Mouse (Mus musculus) heart, embryonic 13.5 days (tissue): Measurements from ENCODE around the gene Znhit1. TPM values are rescaled to one million over a fixed set of nuclear protein-coding genes. Genes with fewer than 3 reads are reported as not detected.

Experiments used
- ATAC-seq: fragments of 200-750 bp; cut with Nextera tagmentation; 2 replicates; pipeline ENCODE4 v1.8.0; 2017; ENCODE audit warnings: moderate TSS enrichment; ENCODE audit not compliant: insufficient number of reproducible peaks, low FRiP score, low TSS enrichment; ENCODE audit errors: extremely low read depth
- H3K27ac ChIP-seq: fragments of 300-500 bp; sonication (generic); replicated peaks from 2 replicates; pipeline ENCODE4 v1.5.1; 2015; ENCODE audit warnings: moderate library complexity, mild to moderate bottlenecking, inconsistent platforms
- H3K27me3 ChIP-seq: fragments of 300-500 bp; sonication (generic); replicated peaks from 2 replicates; pipeline ENCODE4 v1.6.1; 2015; ENCODE audit warnings: mild to moderate bottlenecking, inconsistent platforms
- H3K36me3 ChIP-seq: fragments of 300-500 bp; sonication (generic); 2 replicates; pipeline ENCODE4 v1.6.1; 2015; ENCODE audit warnings: mild to moderate bottlenecking, inconsistent platforms
- H3K4me1 ChIP-seq: fragments of 300-500 bp; sonication (generic); 2 replicates; pipeline ENCODE4 v1.6.1; 2015; ENCODE audit warnings: inconsistent platforms
- H3K4me2 ChIP-seq: fragments of 300-500 bp; sonication (generic); 2 replicates; pipeline ENCODE4 v1.6.1; 2015; ENCODE audit warnings: inconsistent platforms, mild to moderate bottlenecking, moderate library complexity
- H3K4me3 ChIP-seq: fragments of 300-500 bp; sonication (generic); 2 replicates; pipeline ENCODE4 v1.5.1; 2015; ENCODE audit warnings: moderate library complexity, mild to moderate bottlenecking, inconsistent platforms
- H3K9ac ChIP-seq: fragments of 300-500 bp; sonication (generic); 2 replicates; pipeline ENCODE4 v1.6.1; 2015; ENCODE audit warnings: inconsistent platforms, mild to moderate bottlenecking, moderate library complexity
- H3K9me3 ChIP-seq: fragments of 300-500 bp; sonication (generic); 2 replicates; pipeline ENCODE4 v1.6.1; 2016; ENCODE audit warnings: inconsistent platforms
- WGBS: fragments of 180-500 bp; shearing (Covaris S2); methylation state at CpG from one replicate; pipeline ENCODE4 v1.1.7; 2015; ENCODE audit warnings: mixed read lengths; 5-methylcytosine and 5-hydroxymethylcytosine counted together
- polyA plus RNA-seq: library from polyadenylated mRNA; unstranded; fragments of >200 nt; fragmentation: Nextera tagmentation; extraction: Ambion mirVana; gene quantifications from 2 replicates; pipeline ENCODE4 v1.2.1, GENCODE M21; 2015

Znhit1 gene
- polyA plus RNA-seq, 1 experiment from 2014 or later: 79.8 TPM

GRCm38 (mm10) chr5:136962966-136963540 lies 24.8 kb downstream of the Znhit1 start:
- peaks cover 53% of the 10 kb centered on the region for H3K4me1 ChIP-seq
- H3K9ac ChIP-seq: peak overlapping the region; percentile 93
- H3K36me3 ChIP-seq: peaks cover 37% of the 10 kb centered on the region
- H3K9me3 ChIP-seq: no peaks in the 10 kb centered on the region
- H3K27ac ChIP-seq: peak overlapping the region; percentile 85
- H3K4me3 ChIP-seq: peak overlapping the region; percentile 78
- H3K27me3 ChIP-seq: no peaks in the 10 kb centered on the region
- no peak for ATAC-seq
- H3K4me2 ChIP-seq: peak overlapping the region; percentile 91
- WGBS: 71% methylated on average over 8 of the region's 8 CpGs

DNA sequence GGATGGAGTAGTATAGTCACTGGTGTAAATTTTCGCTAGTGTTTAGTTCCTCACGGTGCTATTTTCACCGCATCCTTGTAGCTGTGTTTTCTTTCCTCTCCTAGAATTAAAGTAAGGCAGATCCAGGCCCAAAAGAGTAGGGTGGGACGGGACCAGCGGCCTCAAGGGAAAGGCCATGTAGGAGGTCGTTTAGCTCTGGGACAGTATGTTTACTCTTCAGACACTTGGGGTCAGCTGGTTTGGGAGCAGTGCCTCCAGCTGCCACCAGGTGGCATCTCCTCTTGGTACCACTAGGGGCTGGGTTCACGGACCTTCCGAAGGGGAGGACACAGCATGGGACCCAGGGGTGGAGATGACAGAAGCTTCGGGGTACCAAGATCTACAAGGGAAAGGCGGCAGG lies 25.3 kb downstream of the Znhit1 start:
- Histone ChIP-seq H3K9me3 (no peaks in the 10 kb centered on the region), H3K27me3 (no peaks in the 10 kb centered on the region), H3K4me3 (peak overlapping the region; percentile 78), H3K36me3 (peaks cover 40% of the 10 kb centered on the region), H3K9ac (peak overlapping the region; percentile 93), H3K27ac (peak overlapping the region; percentile 85), H3K4me1 (peaks cover 51% of the 10 kb centered on the region), H3K4me2 (peak overlapping the region; percentile 91)
- peak; percentile 62; the same call in 1 of the 2 replicates for ATAC-seq
- 1% methylated on average over 10 of the region's 10 CpGs for WGBS

DNA sequence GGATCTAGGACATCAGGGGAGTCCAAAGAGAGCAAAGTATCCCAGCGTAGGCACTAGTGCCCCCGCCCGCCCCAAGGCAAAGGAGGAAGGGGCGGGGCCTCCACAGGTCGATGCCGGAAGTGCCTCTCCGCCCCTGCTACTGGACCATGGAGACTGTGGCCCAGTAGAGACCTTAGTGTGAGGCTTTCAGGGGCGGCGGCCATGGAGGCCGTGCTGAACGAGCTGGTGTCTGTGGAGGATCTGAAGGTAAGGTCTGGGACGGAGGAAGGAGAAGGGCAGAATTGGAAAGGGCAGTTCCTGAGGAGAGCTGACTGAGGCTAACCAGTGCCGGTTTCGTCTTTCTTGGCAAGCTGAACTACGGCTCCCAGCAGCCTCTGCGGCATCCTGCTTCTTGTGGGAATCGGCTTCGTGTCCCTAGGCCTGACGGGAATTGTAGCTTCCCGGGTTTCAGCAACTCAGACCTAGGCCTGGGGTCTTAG lies 25.8 kb downstream of the Znhit1 start:
- Histone ChIP-seq H3K4me3 (peak overlapping the region; percentile 78), H3K9me3 (no peaks in the 10 kb centered on the region), H3K4me1 (peaks cover 47% of the 10 kb centered on the region), H3K27me3 (no peaks in the 10 kb centered on the region), H3K36me3 (peaks cover 43% of the 10 kb centered on the region), H3K27ac (peak overlapping the region; percentile 85), H3K4me2 (peak overlapping the region; percentile 91), H3K9ac (peak overlapping the region; percentile 93)
- 0% methylated on average over 20 of the region's 20 CpGs for WGBS
- ATAC-seq: peak; percentile 84

DNA sequence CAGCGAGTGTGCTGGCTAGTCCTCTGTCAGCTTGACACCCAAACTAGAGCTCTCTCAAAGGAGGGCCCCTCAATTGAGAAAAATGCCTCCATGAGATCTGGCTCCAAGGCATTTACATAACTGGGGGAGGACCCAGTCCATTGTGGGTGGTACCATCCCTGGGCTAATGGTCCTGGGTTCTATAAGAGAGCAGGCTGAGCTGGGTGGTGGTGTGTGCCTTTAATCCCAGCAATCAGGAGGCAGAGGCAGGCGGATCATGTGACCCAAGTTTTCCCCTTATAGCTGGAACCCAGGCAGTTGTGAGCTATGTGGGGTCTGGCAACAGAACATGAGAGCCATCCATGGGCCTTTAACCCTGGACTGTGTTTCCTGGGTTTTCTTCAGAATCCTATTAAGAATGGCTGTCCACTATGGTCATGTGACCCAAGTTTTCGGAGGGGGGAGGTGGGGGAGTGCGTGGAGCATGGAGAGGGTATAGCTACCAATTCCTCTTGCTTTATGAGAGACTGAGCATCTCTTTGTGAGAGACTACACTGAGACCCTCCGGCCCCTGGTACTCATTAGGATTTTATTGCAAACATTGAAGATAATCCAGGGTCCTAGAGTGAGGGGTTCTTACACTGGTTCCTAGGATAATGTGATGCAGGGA lies 26.4 kb downstream of the Znhit1 start:
- H3K9me3 ChIP-seq: no peaks in the 10 kb centered on the region
- peak overlapping the region; percentile 91 for H3K4me2 ChIP-seq
- peak overlapping the region; percentile 78 for H3K4me3 ChIP-seq
- H3K9ac ChIP-seq: peak overlapping the region; percentile 93
- WGBS: 21% methylated on average over 5 of the region's 5 CpGs
- peaks cover 41% of the 10 kb centered on the region for H3K4me1 ChIP-seq
- no peaks in the 10 kb centered on the region for H3K27me3 ChIP-seq
- H3K27ac ChIP-seq: peak overlapping the region; percentile 85
- ATAC-seq: no peak
- H3K36me3 ChIP-seq: peaks cover 42% of the 10 kb centered on the region

- 87% methylated on average over 6 of the region's 6 CpGs for WGBS
- no peak for ATAC-seq
- Histone ChIP-seq H3K4me3 (no peak overlapping the region), H3K36me3 (peaks cover 28% of the 10 kb centered on the region), H3K27ac (no peak overlapping the region), H3K9me3 (no peaks in the 10 kb centered on the region), H3K4me2 (no peak overlapping the region), H3K9ac (no peak overlapping the region), H3K27me3 (no peaks in the 10 kb centered on the region), H3K4me1 (peaks cover 27% of the 10 kb centered on the region)
Measured at GRCm38 (mm10) chr5:136960053-136960452, 27.8 kb downstream of the Znhit1 start.

DNA sequence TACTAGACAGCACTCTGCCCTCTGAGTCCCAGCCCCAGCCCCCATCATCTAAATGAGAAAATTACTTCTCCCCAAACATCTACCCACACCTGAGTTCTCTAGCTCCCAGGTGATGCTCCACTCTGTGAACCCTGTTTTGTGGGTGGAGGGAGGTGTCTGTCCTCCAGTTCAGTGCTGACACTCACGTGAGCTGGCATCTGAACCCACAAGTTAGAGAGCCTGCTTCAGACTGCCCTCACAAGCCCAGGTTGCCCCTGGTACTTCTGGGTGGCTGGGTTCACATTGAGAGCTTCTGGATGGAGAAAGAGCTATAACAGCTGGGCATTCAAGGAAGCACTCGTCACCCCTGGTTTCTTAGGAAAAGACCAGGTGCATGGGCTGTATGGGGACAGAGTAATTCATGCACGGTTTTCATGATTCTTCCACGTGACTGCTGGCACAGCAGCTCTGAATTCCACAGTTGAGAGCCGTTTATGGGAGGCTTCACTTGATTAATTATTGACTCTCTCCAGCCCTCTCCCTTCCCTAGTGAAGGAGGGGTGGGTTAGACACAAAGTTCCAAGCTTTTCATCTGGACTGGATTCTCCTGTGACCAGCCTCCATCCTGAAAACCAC lies 28.7 kb downstream of the Znhit1 start:
- Histone ChIP-seq H3K9ac (no peak overlapping the region), H3K4me2 (no peak overlapping the region), H3K4me1 (peaks cover 25% of the 10 kb centered on the region), H3K4me3 (no peak overlapping the region), H3K27ac (no peak overlapping the region), H3K27me3 (no peaks in the 10 kb centered on the region), H3K36me3 (peaks cover 19% of the 10 kb centered on the region), H3K9me3 (no peaks in the 10 kb centered on the region)
- WGBS: 71% methylated on average over 5 of the region's 5 CpGs
- ATAC-seq: no peak

- Histone ChIP-seq H3K4me1 (peaks cover 23% of the 10 kb centered on the region), H3K27me3 (no peaks in the 10 kb centered on the region)
- no peak for ATAC-seq
Measured at GRCm38 (mm10) chr5:136957250-136957649, 30.6 kb downstream of the Znhit1 start.

GRCm38 (mm10) chr5:136955622-136956021 lies 32.2 kb downstream of the Znhit1 start:
- H3K27me3 ChIP-seq: no peaks in the 10 kb centered on the region; the same call in 1 of the 2 replicates
- 76% methylated on average over 4 of the region's 4 CpGs for WGBS
- no peak overlapping the region for H3K27ac ChIP-seq
- no peak overlapping the region for H3K9ac ChIP-seq
- peaks cover 6% of the 10 kb centered on the region for H3K36me3 ChIP-seq
- peaks cover 17% of the 10 kb centered on the region for H3K4me1 ChIP-seq
- H3K4me2 ChIP-seq: no peak overlapping the region
- ATAC-seq: no peak
- no peak overlapping the region for H3K4me3 ChIP-seq
- H3K9me3 ChIP-seq: no peaks in the 10 kb centered on the region

More at GRCm38 (mm10) chr5:136957250-136957649, 30.6 kb downstream of the Znhit1 start:
- H3K9me3 ChIP-seq: no peaks in the 10 kb centered on the region
- WGBS: 85% methylated on average over 1 of the region's 1 CpGs
- H3K9ac ChIP-seq: no peak overlapping the region
- H3K4me3 ChIP-seq: no peak overlapping the region
- no peak overlapping the region for H3K4me2 ChIP-seq
- no peak overlapping the region for H3K27ac ChIP-seq
- H3K36me3 ChIP-seq: peaks cover 6% of the 10 kb centered on the region

GRCm38 (mm10) chr5:136953440-136953951 lies 34.3 kb downstream of the Znhit1 start:
- Histone ChIP-seq H3K4me2 (peak overlapping the region; percentile 80), H3K27ac (peak overlapping the region; percentile 67), H3K9me3 (no peaks in the 10 kb centered on the region), H3K4me1 (peaks cover 17% of the 10 kb centered on the region), H3K36me3 (peaks cover 6% of the 10 kb centered on the region), H3K9ac (peak overlapping the region; percentile 92), H3K4me3 (peak overlapping the region; percentile 88), H3K27me3 (no peaks in the 10 kb centered on the region; the same call in 1 of the 2 replicates)
- 0 out of 2 replicates have a peak, but pooled peaks have one; percentile 17 for ATAC-seq
- 3% methylated on average over 12 of the region's 12 CpGs for WGBS

DNA sequence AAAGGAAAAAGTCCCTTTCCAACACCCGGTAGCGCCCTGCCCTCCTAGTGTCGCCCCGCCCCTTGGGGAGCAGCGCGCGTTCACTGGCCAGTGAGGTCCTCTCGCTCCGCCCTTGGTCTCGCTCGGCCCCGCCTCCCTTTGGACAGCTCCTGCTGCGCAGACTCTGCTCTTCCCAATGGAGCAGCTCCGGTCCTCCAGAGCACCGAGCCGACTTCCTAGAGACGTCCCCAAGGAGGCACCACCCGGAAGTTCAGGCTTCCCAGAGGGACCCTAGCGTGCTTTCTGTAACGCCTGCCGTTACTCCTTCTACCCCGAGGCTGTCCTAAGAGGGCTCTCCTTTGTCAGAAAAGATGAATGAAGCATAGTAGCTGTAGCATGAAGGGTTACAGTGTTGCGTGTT lies 34.8 kb downstream of the Znhit1 start, which contains the start of gene Fis1:
Gene Fis1, plus strand, starts transcription at position 261 of the 400 bp plus-strand sequence.
- 0% methylated on average over 23 of the region's 23 CpGs for WGBS
- Histone ChIP-seq H3K27ac (peak within 1 kb of the TSS; percentile 67), H3K9ac (peak within 1 kb of the TSS; percentile 92), H3K4me1 (peaks cover 17% of the 10 kb centered on the region), H3K9me3 (no peaks in the 10 kb centered on the region), H3K4me3 (peak within 1 kb of the TSS; percentile 88), H3K27me3 (no peaks in the 10 kb centered on the region; the same call in 1 of the 2 replicates), H3K4me2 (peak within 1 kb of the TSS; percentile 80), H3K36me3 (peaks cover 6% of the 10 kb centered on the region)
- ATAC-seq: peak; percentile 98

DNA sequence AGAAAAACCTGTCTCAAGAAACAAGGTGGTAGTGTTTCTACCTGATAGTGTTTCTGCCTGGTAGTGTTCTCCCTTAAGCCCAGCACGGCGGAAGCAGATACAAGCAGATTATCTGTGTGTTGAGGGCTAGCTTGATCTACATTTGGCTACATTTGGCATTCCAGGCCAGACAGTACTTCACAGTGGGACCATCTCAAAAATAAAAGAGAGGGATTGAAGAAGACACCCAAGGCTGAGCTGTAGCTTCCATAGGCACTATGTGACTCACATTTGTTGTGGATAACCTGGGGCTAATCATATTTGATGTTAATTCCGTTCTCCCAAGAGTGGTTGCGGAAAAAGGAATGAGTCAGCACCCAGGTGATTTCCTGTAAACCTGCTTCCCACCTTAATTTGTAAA lies 35.7 kb downstream of the Znhit1 start:
- Histone ChIP-seq H3K36me3 (no peaks in the 10 kb centered on the region; the same call in 1 of the 2 replicates), H3K4me2 (peak overlapping the region; percentile 80), H3K9me3 (no peaks in the 10 kb centered on the region), H3K27me3 (no peaks in the 10 kb centered on the region; the same call in 1 of the 2 replicates), H3K27ac (no peak overlapping the region), H3K4me1 (peaks cover 17% of the 10 kb centered on the region), H3K4me3 (no peak overlapping the region), H3K9ac (peak overlapping the region; percentile 75; the same call in 1 of the 2 replicates)
- 57% methylated on average over 4 of the region's 4 CpGs for WGBS
- no peak for ATAC-seq
